Mouse (Mus musculus) CD4-positive, CD25-positive, alpha-beta regulatory T cell, adult 2 months (primary cell): ENCODE measurements around the gene Ano9.
A peak's percentile ranks its signal among the peaks of the same experiment; 100 is the strongest.

Experiments used
- DNase-seq: peaks from one replicate; pipeline ENCODE4 v3.0.0-alpha.2; 2012; ENCODE audit warnings: low read depth, low spot score

Gene Ano9

GRCm38 (mm10) chr7:141099911-141100691, 17.5 kb downstream of the Ano9 start, which contains the start of gene Sigirr:
Gene Sigirr (minus strand): TSS chr7:141100572.
- DNase-seq = peak; percentile 81

DNA sequence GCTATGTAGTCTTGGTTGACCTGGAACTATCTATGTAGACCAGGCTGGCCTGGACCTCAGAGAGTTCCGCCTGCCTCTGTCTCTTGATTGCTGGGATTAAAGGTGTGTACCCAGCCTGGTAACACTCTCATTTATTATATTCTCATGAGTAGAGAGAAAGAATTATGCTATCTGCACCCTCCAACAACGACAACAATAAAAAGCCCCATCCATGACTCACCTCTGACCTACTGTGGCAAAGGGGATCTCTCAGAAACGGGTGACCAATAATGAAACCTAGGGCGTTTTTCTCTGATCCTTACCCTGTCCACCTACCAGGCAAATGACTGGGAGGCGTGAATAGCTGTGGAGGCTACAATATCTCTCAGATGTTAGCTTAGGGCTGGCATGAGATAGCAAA, 20.4 kb downstream of the Ano9 start:
- DNase-seq = peak; percentile 50

- DNase-seq = peak; percentile 92
Observed at GRCm38 (mm10) chr7:141096649-141097056, 21.0 kb downstream of the Ano9 start.

GRCm38 (mm10) chr7:141096021-141096420, 21.6 kb downstream of the Ano9 start:
- peak; percentile 57 for DNase-seq

- DNase-seq = no peak
Observed at GRCm38 (mm10) chr7:141094487-141095205, 23.0 kb downstream of the Ano9 start.

DNA sequence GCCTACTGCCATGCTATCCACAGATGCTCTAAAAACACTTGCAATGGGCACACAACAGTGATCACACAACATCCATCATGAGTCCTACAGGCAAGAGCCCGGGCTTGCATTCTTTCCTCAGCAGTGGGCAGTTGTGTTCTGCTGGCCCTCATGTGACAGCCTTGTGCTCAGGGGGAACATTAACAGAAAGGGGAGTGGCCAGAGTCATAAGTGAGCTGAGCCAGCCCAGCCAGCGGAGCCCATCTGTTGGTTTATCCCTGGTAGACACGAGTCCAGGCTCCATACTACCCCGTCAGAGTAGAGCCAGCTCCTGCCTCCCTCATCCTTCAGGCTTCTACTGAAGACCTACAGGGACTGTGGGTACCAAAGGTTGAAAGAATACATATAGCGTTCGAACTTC, 23.7 kb downstream of the Ano9 start:
- no peak for DNase-seq

GRCm38 (mm10) chr7:141092051-141092735, 25.4 kb downstream of the Ano9 start:
- peak; percentile 92 for DNase-seq

- DNase-seq = no peak
Observed at GRCm38 (mm10) chr7:141090228-141090627, 27.4 kb downstream of the Ano9 start.

DNA sequence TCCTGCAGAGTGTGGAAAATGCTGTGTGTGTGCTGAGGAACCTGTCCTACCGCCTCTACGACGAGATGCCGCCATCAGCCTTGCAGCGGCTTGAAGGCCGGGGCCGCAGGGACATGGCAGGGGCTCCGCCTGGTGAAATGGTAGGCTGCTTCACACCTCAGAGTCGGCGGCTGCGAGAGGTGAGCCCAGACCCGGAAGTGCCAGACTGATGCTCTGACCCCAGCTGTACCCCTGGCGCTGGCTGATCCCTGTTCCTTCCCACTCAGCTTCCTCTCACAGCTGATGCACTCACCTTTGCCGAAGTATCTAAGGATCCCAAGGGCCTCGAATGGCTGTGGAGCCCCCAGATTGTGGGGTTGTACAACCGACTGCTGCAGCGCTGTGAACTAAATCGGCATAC, 29.1 kb downstream of the Ano9 start:
- peak; percentile 56 for DNase-seq

GRCm38 (mm10) chr7:141087894-141088293, 29.7 kb downstream of the Ano9 start:
- DNase-seq = peak; percentile 73

DNA sequence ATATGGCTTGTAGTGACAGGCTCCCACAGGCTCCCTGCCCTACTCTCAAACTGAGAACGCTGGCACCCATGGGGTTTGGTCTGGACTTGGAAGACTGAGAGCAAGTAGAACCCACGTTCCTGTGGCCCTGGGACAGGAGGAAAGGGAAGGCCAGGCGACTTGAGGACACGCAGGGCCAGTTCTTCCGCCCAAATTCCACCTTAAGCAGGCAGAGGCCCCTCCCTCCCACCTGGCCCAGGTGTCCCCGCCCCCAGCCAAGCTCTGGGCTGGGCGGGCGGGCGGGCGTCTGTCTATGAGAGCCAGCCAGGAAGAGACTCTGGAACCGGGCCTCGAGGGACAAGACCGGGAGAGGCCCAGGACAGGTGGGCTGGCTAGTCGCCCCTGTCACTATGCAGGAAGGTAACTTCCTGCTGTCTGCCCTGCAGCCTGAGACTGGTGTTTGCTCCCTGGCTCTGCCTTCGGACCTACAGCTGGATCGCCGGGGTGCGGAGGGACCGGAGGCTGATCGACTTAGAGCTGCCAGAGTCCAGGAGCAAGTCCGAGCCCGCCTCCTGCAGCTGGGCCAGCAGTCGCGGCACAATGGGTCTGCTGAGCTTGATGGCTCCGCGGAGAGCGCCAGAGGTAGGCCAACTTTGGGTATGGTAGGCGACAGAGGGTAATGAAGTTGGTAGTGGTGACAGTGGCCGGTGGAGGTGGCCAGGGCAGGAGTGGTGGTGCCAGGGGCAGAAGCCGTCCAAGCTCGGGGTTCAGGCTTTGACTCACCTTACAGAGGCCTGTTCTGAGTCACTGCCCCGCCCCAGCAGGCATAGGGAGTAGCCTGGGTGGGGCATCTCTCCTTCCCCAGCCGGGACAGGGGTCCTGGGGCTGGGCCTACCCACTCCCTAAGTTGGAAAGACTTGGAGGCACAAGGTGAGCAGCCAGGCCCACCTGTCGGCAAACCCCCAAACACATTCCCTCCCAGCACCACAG, 37.8 kb downstream of the Ano9 start:
- DNase-seq = no peak

GRCm38 (mm10) chr7:141078876-141079275, 38.7 kb downstream of the Ano9 start:
- no peak for DNase-seq

- DNase-seq = no peak
Observed at GRCm38 (mm10) chr7:141077841-141078240, 39.8 kb downstream of the Ano9 start, which contains the start of gene Pkp3. Gene Pkp3 (plus strand): TSS chr7:141078218.

DNA sequence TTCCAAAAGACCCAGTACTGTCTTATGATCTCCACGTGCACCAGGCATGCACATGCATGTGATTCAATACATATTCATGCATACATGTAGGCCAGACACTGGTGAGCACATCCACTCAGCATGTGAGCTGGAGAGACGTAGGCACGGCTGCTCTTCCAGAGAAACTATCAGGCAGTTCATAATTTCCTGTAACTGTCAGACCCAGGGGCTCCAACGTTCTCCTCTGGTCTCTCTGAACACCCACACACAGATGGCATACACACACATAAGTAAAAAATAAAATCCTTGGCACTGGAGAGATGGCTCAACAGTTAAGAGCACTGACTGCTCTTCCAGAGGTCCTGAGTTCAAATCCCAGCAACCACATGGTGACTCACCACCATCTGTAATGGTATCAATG, 43.8 kb downstream of the Ano9 start:
- no peak for DNase-seq

- peak; percentile 94 for DNase-seq
Observed at GRCm38 (mm10) chr7:141072017-141072745, 45.4 kb downstream of the Ano9 start.

DNA sequence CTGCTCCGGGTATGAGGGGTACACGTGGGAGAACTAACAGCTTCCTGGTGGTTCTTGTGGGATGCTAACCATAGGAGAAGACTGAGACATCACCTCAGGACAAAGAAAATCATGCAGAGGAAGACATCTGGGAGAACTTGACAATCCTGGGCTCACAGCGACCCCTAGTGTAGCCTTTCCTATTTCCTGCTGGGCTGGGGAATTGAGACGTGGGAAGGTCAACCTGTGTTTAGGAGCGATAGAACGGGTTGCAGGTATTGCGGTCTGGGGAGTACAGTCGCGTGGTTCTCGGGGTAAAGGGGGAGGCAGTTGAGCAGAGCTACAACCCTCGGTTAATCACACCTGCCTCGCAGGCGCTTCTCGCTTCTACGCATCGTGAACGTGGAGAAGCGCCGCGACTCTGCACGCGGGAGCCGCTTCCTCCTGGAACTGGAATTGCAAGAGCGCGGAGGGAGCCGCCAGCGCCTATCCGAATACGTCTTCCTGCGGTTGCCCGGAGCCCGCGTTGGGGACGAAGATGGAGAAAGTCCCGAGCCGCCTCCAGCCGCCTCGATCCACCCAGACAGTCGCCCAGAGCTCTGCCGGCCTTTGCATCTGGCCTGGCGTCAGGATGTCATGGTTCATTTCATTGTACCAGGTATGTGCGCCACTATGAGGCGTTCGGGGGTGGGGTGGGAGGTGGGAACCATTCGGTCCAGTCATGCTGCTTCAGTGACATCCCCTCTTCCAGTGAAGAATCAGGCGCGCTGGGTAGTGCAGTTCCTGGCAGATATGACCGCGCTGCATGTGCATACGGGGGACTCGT, 47.3 kb downstream of the Ano9 start:
- peak; percentile 85 for DNase-seq

- no peak for DNase-seq
Observed at GRCm38 (mm10) chr7:141068351-141068750, 49.3 kb downstream of the Ano9 start.

GRCm38 (mm10) chr7:141064576-141064975, 53.0 kb downstream of the Ano9 start:
- no peak for DNase-seq

DNA sequence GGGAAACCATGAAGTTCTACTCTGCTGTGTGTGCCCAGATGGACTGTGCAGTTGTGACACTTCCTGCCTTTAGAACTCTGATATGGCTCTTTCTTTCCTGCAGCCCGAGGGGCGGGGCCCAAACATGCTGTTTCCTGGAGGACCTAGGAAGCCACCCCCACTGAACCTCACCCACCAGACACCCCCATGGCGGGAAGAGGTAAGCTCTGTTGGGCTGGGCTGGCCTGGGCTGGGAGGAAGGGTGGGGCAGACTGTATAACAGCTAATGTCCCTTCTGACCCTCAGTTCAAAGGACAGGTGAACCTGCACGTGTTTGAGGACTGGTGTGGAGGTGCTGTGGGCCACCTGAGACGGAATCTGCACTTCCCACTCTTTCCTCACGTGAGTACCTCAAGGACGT, 53.4 kb downstream of the Ano9 start:
- DNase-seq = peak; percentile 51

DNA sequence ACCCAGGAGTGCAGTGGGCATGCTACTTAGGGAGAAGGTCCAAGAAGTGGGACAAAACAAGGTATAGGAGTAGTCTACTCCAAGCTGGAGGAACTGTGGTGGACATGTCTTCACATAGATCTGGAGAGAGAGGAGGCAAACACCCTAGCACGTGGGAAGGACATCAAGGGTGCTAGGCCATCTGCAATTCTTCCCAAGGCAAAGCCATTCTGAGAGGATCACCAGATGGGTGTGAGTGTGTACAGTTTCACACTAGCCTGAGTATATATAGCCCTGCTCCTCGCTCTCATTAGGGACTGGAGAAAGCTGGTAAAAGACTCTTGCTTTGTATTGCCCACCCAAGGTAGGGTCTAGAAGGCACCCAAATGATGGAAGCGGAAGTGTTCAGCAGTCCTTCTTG, 54.3 kb downstream of the Ano9 start:
- no peak for DNase-seq
